Mouse (Mus musculus): ENCODE measurements around the gene Ccdc185. TPM values are rescaled to one million over a fixed set of nuclear protein-coding genes. Genes with fewer than 3 reads are reported as not detected.

Ccdc185 gene
- polyA plus RNA-seq, 1 experiment from 2014 or later = not detected

GRCm38 (mm10) chr1:182735891-182736290, 13.1 kb downstream of the Ccdc185 start:
- H3K4me1 ChIP-seq = peaks cover 10% of the 10 kb centered on the region; the same call in 1 of the 2 replicates
- no peaks in the 10 kb centered on the region for H3K27me3 ChIP-seq
- no peaks in the 10 kb centered on the region for H3K9me3 ChIP-seq
- no peak for ATAC-seq (ENCODE audit: borderline replicate concordance, extremely low read depth, low FRiP score, low TSS enrichment)
- no peak overlapping the region for H3K27ac ChIP-seq
- H3K9ac ChIP-seq = no peak overlapping the region
- H3K4me2 ChIP-seq = no peak overlapping the region
- H3K36me3 ChIP-seq = no peaks in the 10 kb centered on the region
- 29% methylated on average over 4 of the region's 4 CpGs for WGBS
- H3K4me3 ChIP-seq = no peak overlapping the region

GRCm38 (mm10) chr1:182732695-182733094, 16.3 kb downstream of the Ccdc185 start:
- no peak overlapping the region for H3K4me3 ChIP-seq
- H3K36me3 ChIP-seq = no peaks in the 10 kb centered on the region
- no peak overlapping the region for H3K9ac ChIP-seq
- ATAC-seq (ENCODE audit: borderline replicate concordance, extremely low read depth, low FRiP score, low TSS enrichment) = no peak
- WGBS = 12% methylated on average over 7 of the region's 7 CpGs
- H3K9me3 ChIP-seq = no peaks in the 10 kb centered on the region
- H3K27me3 ChIP-seq = no peaks in the 10 kb centered on the region
- peaks cover 16% of the 10 kb centered on the region; the same call in 1 of the 2 replicates for H3K4me1 ChIP-seq
- no peak overlapping the region for H3K27ac ChIP-seq
- H3K4me2 ChIP-seq = no peak overlapping the region

GRCm38 (mm10) chr1:182729002-182729401, 20.0 kb downstream of the Ccdc185 start:
- WGBS = 80% methylated on average over 9 of the region's 9 CpGs
- H3K4me3 ChIP-seq = no peak overlapping the region
- no peak overlapping the region for H3K4me2 ChIP-seq
- H3K9me3 ChIP-seq = no peaks in the 10 kb centered on the region
- ATAC-seq (ENCODE audit: borderline replicate concordance, extremely low read depth, low FRiP score, low TSS enrichment) = no peak
- H3K27me3 ChIP-seq = no peaks in the 10 kb centered on the region
- H3K27ac ChIP-seq = no peak overlapping the region
- no peaks in the 10 kb centered on the region for H3K36me3 ChIP-seq
- no peak overlapping the region for H3K9ac ChIP-seq
- H3K4me1 ChIP-seq = peaks cover 15% of the 10 kb centered on the region; the same call in 1 of the 2 replicates

GRCm38 (mm10) chr1:182727541-182727940, 21.4 kb downstream of the Ccdc185 start:
- Histone ChIP-seq H3K4me2 (no peak overlapping the region), H3K4me1 (peaks cover 10% of the 10 kb centered on the region; the same call in 1 of the 2 replicates), H3K36me3 (no peaks in the 10 kb centered on the region), H3K9me3 (no peaks in the 10 kb centered on the region), H3K27ac (no peak overlapping the region), H3K4me3 (no peak overlapping the region), H3K27me3 (no peaks in the 10 kb centered on the region), H3K9ac (no peak overlapping the region)
- no peak for ATAC-seq (ENCODE audit: borderline replicate concordance, extremely low read depth, low FRiP score, low TSS enrichment)
- WGBS = 50% methylated on average over 12 of the region's 12 CpGs

GRCm38 (mm10) chr1:182714236-182714935, 34.6 kb downstream of the Ccdc185 start:
- Histone ChIP-seq H3K4me2 (no peak overlapping the region), H3K9me3 (no peaks in the 10 kb centered on the region), H3K27ac (no peak overlapping the region), H3K27me3 (no peaks in the 10 kb centered on the region), H3K4me3 (no peak overlapping the region), H3K9ac (no peak overlapping the region), H3K4me1 (no peaks in the 10 kb centered on the region), H3K36me3 (no peaks in the 10 kb centered on the region)
- no peak for ATAC-seq (ENCODE audit: borderline replicate concordance, extremely low read depth, low FRiP score, low TSS enrichment)
- 73% methylated on average over 6 of the region's 6 CpGs for WGBS

- ATAC-seq (ENCODE audit: borderline replicate concordance, extremely low read depth, low FRiP score, low TSS enrichment) = no peak
- WGBS = 17% methylated on average over 7 of the region's 7 CpGs
- Histone ChIP-seq H3K4me3 (no peak overlapping the region), H3K9me3 (no peaks in the 10 kb centered on the region), H3K4me2 (no peak overlapping the region), H3K36me3 (no peaks in the 10 kb centered on the region), H3K9ac (no peak overlapping the region), H3K4me1 (no peaks in the 10 kb centered on the region), H3K27me3 (no peaks in the 10 kb centered on the region), H3K27ac (no peak overlapping the region)
These were observed 37.5 kb downstream of the Ccdc185 start for GRCm38 (mm10) chr1:182711360-182711933.

GRCm38 (mm10) chr1:182707459-182707858, 41.5 kb downstream of the Ccdc185 start:
- Histone ChIP-seq H3K27ac (no peak overlapping the region), H3K36me3 (no peaks in the 10 kb centered on the region), H3K27me3 (no peaks in the 10 kb centered on the region), H3K4me1 (no peaks in the 10 kb centered on the region), H3K9ac (no peak overlapping the region), H3K9me3 (no peaks in the 10 kb centered on the region), H3K4me2 (no peak overlapping the region), H3K4me3 (no peak overlapping the region)
- ATAC-seq (ENCODE audit: borderline replicate concordance, extremely low read depth, low FRiP score, low TSS enrichment) = no peak
- WGBS = 90% methylated on average over 4 of the region's 4 CpGs

- WGBS = 19% methylated on average over 2 of the region's 2 CpGs
- Histone ChIP-seq H3K9ac (no peak overlapping the region), H3K27me3 (no peaks in the 10 kb centered on the region), H3K4me3 (no peak overlapping the region), H3K9me3 (no peaks in the 10 kb centered on the region), H3K27ac (no peak overlapping the region), H3K36me3 (no peaks in the 10 kb centered on the region), H3K4me2 (no peak overlapping the region), H3K4me1 (no peaks in the 10 kb centered on the region)
- no peak for ATAC-seq (ENCODE audit: borderline replicate concordance, extremely low read depth, low FRiP score, low TSS enrichment)
These were observed 44.1 kb downstream of the Ccdc185 start for GRCm38 (mm10) chr1:182704882-182705281.

- no peaks in the 10 kb centered on the region for H3K9me3 ChIP-seq
- ATAC-seq (ENCODE audit: borderline replicate concordance, extremely low read depth, low FRiP score, low TSS enrichment) = no peak
- no peak overlapping the region for H3K4me2 ChIP-seq
- no peaks in the 10 kb centered on the region for H3K27me3 ChIP-seq
- WGBS = 55% methylated on average over 9 of the region's 9 CpGs
- no peak overlapping the region for H3K9ac ChIP-seq
- H3K27ac ChIP-seq = no peak overlapping the region
- no peak overlapping the region for H3K4me3 ChIP-seq
- no peaks in the 10 kb centered on the region for H3K4me1 ChIP-seq
- no peaks in the 10 kb centered on the region for H3K36me3 ChIP-seq
These were observed 49.3 kb downstream of the Ccdc185 start for GRCm38 (mm10) chr1:182699392-182700347.
